Mouse (Mus musculus): Measurements from ENCODE around the gene Gatm. TPM values are rescaled to one million over a fixed set of nuclear protein-coding genes. Genes with fewer than 3 reads are reported as not detected.

Gatm gene
- total RNA-seq, 2 experiments from 2014 or later = 5.6 to 9.1 TPM

DNA sequence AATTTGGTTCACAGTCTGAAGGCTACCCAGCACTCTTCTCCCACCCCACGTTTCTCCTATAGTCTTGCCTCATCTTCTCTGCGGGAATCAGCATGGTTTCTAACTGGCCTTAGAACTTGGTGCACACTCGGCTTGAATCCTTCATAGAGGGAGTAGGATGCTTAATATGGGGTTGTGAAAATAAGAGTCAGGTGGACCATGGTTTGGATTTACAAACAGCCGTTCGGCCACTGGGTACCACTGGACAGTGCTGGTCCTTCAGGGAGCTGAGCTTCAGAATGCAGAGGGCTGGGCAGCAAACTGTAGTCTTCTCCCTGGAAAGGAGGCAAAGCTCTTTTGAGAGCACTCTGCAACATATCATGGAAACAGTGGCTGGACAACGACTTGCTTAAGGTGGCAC is 6.7 kb upstream of the Gatm start:
- intact Hi-C loops (cut with DNase I) = no loop called here
- DNase-seq = no peak

DNA sequence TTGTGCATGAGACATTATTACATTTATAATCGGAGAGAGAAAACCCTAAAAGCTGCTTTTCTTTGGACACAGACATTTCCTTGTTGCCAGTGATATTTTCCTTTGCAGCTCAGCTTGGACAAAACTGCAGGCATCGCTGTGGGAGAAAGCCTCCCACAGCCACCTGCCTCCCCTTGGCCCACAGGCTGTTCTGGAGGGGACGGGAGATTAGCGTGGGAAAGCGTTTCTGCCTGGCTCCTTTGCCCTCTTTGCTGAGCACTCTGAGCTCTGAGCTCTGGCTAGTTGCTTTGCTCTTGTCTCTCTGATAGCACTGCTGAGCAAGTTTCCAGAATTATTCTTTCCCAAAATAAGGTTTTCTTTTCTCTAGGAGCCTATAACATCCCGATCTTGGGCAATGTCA is 5.1 kb upstream of the Gatm start:
- intact Hi-C loops (cut with DNase I) = no loop called here
- no peak for DNase-seq

DNA sequence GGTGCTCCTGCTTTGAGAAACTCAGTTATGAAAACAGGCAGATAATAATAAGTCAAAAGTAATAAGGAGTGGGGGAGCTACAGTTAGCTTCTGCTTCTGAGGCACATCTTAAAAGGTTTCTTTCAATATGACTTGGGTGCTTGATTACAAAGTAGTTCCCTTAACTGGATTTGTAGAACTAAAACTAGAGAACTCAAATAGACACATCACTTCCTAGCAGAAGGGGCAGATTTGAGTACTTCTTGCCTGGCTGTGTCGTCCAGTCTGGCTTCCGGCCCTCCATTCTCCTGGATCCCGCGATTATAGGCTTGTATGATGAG is 511 bp upstream of the Gatm start:
- intact Hi-C loops (cut with DNase I) = loop anchor here (5.0 kb wide), 1 partner anchor 39 kb away; no protein-coding TSS in a partner anchor
- DNase-seq = no peak

DNA sequence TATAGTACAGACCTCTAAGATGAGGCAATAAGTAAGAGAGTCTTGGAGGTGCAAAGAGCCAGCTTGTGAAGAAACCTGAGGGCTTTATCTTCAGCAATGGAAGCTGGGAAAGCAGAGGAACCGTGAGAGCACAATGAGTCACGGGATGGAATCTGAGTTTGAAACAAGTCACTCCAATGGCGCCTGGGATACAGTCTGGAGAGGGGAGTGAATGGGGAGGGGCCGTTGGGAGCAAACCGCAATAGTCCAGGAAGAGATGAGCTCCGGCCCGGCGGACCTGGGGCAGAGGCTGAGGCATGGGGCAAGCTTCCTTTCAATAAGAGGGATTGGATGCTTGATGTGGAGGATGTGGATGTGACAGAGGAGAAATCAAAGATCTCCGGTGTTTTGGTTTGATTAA is 2.3 kb downstream of the Gatm start:
- intact Hi-C loops (cut with DNase I) = no loop called here
- no peak for DNase-seq

DNA sequence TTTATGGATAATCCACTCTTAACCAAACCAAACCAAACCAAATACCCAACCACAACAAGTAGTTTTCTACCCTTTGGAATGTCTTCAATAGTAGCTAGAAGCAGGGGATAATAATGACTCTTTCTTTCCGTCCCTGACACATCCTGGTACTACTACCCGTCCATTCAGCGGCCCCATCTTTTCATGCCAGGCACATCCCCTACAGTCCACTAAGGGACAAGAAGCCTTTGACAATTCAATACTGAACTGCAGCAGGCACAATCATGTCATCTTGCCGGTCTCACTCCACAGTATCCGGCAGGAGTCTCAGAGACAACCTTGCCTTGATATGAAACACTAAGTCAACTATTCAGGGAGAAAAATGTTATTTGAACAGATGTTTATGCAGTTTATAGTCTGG is 5.3 kb downstream of the Gatm start:
- intact Hi-C loops (cut with DNase I) = no loop called here
- no peak for DNase-seq

DNA sequence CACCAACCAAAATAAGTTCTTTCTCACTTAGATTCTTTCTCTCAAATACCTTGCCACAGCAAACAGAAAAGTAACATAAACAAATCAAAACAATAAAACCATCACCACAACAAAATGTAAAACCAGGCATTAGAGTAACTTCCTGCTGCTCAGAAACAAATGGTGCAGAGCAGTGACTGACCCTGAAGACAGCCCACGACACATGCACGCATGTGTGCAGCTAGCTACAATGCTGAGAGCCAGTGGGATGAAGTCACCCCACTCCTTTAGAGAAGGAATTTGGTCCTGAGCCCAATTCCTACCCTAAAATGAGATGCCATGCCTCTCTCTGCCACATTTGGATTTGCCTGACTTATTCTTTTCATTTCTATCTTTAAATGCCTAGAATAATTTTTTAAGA is 9.7 kb downstream of the Gatm start:
- intact Hi-C loops (cut with DNase I) = no loop called here
- DNase-seq = no peak

DNA sequence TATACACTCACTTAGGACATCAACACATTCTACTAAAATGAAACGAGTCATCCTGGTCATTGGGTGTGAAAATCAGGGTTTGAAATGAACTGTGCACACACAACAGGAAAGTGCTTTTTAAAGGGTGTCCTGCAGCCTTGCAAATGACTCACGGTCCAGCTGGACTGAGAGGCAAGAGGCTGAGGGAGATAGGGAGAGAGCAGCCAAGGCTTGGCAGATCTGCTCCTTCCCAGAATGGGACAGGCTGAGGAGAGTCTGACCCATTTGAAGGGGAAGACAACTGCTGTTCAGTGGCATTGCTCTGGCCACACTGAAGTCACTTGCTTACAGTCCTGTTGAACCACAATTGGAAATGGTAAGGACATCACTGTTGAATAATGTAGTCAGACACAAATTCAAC is 11.4 kb downstream of the Gatm start:
- intact Hi-C loops (cut with DNase I) = no loop called here
- DNase-seq = peak in 1 of 2 experiments; percentile 15

DNA sequence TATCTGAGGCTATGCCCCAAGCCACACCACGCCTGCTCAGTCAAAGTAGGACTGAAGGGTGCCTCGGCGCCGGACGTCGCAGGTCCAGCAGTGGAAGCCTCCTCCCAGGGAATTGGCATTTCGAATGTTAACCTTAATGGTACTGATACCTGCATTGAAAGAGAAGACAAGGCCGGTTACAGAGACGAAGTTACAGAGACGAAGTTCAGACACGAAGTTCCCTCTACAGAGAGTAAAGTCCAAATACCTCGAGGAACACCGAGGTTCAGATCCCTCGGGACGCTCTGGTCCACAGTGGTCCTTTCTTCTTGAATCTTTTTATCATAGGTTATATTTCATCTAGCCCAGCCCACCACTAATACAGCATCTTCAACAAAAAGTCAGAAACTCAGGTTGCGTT is 15.6 kb downstream of the Gatm start:
- no peak for DNase-seq
- intact Hi-C loops (cut with DNase I) = no loop called here

DNA sequence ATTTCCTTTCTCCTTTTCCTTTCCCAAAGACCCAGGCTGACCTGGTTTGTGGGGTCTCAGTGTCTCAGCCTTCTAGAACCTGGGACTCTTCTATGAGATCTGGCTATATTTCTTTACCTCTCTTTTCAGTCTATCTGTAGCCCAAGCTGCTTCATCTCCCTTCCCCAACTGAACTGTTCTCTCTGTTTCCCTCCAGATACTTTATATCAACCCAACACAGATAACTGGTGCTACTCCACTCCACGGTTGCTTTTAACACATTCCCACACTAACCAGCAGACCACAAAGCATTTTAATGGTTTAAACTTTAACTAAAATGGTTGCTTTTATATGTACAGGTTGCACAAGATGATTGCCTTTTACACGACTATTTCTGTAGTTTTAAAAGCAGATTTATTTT is 19.9 kb downstream of the Gatm start:
- no peak for DNase-seq
- intact Hi-C loops (cut with DNase I) = no loop called here

DNA sequence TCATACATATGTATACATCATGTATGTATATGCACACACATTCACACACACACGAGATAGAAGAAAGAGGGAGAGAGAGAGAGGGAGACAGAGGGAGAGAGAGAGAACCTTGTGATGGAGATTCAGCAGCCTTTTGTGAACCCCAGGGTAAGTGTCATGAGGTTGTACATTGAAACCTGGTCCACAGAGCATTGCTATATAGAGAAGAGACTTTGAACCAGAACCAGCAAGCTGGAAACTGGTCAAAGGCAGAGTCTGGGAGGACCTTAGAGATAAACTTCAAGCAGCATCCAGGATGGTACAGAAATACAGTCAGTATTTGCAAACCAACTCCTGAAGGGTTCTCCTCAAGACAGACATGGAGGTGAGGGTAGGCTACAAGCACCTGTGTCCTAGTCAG is 20.8 kb downstream of the Gatm start:
- intact Hi-C loops (cut with DNase I) = no loop called here
- DNase-seq = no peak

DNA sequence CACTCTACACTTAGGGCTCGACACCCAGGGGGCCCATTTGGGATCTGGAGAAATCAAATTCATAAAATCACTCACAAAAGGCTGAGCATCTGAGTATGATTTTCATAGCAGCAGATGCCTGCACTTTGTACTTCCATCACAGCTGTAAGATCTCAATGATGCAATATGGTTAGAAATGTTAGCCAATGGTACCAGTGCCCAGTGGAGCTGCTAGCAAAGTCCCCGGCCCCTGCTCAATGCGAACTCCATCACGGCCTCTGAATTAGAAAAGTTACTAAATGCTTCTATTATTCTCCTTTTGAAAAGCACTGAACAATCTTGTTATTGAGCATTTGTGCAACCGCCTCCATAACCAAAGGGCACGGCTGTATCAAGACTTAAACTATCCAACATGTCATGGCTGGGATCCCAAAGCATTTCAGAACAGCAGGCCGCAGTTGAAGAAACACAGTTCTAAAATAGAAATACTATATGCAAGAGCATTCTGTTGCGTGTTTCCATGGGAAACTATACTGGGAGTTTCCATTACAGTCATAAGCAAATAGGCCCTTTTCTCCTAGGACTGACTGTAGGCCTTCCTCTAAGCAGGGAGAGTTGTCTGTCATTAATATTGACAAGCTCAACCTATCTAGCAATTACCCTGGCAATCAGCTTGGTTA is 23.1 kb downstream of the Gatm start:
- intact Hi-C loops (cut with DNase I) = no loop called here
- DNase-seq = no peak

DNA sequence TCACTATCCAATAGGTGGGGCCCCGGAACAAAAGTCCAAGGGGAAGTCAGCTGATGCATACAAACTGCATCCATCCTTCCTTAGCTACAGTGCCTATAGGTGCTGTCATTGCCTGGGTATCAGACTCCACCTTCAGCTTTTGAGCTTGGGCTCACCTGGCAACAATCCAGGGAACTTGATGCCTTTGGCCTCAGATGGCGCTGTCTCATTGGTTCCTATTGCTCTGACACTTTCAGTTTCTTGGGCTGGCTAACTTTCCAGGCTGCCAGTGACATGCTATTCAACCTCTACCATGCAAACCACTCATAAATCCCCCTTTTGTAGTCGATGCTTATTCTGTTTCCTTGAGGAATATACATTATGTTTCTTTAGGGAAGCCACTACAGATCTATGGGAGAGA is 24.8 kb downstream of the Gatm start:
- intact Hi-C loops (cut with DNase I) = no loop called here
- DNase-seq = no peak

DNA sequence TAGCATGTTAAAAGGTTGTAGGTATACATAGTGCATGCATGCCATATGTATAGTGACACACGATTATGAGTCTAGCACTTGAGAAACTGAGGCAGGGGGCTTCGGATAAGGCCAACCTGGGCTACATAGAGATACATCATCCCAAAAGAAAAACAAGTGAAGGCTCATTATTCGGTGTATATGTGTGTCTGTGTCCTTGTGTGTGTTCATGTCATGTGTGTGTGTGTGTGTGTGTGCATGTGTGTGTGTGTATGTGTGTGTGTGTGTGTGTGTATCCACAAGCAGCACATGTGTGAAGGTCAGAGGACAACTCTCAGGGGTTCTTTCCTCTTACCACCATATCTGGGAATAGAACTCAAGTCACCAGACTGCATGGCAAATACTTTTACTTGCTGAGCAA is 28.8 kb downstream of the Gatm start:
- intact Hi-C loops (cut with DNase I) = no loop called here
- DNase-seq = no peak

DNA sequence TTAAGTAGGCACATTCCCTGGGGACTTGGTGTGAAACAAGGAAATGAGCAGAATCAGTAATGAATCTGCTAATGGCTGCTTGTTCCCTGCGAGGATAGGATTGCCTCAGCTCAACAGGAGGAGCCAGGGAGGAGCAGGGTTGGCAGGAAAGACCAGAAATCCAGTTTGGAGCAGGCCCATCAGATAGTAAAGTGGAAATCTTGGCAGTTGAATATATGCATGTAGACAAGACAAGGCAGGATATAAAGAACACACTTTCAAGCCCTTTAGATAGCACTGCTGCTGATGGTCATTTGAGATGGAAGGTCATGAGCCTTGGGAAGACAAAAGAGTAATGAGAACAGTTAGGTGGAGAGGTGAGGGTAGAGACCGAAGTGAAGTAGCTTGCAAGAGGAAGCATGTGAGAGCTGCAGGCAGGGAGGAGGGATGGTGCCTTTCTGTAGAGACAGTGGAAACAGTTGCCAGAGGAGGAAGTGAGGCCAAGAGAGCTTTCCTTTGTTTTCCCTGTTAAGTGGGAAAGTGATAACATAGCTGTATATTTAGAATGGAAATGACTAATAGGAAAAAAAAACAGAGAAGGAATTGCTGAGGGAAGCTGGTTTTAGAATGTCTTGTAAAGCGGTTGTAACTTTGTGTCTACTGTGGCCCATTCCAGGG is 29.6 kb downstream of the Gatm start:
- intact Hi-C loops (cut with DNase I) = no loop called here
- no peak for DNase-seq

DNA sequence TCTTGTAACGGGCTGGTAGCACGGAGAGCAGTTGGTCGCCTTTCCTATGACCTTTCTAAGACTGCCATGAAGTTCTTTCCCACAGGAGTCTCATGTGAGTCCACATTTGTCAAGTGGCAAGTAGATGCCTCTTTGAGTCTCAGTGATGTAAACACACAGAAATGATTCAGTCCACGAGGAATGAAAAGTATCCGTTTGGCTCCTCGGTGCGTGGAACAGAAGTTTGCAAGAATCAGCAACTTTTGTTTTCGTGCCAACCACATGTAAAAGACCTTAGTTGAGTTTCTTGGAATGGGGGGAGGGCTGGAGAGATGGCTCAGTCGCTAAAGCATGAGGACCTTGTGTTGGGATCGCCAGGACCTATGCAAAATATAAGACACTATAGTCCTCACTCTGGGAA is 30.7 kb downstream of the Gatm start:
- no peak for DNase-seq
- intact Hi-C loops (cut with DNase I) = no loop called here

DNA sequence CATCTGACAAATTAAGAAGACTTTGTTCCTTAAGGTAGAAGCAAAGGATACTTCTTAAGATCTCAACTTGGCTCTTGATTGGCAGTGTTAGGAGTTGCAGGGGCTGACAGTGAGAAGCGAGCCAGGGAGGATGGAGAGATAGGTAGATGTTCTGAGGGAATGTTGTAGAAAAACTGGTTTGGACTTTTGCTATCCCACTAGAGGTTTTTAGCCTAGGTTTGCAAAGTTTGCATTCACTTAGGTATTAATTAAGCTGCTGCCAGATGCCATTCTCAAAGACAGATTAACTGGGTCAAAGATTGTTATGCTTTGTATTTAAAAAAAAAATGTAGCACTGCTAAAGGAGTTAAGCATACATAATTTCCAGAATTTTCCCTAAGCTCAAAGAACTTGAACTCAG is 33.8 kb downstream of the Gatm start:
- no peak for DNase-seq
- intact Hi-C loops (cut with DNase I) = loop anchor here (10.0 kb wide), 1 partner anchor 177 kb away; no protein-coding TSS in a partner anchor

DNA sequence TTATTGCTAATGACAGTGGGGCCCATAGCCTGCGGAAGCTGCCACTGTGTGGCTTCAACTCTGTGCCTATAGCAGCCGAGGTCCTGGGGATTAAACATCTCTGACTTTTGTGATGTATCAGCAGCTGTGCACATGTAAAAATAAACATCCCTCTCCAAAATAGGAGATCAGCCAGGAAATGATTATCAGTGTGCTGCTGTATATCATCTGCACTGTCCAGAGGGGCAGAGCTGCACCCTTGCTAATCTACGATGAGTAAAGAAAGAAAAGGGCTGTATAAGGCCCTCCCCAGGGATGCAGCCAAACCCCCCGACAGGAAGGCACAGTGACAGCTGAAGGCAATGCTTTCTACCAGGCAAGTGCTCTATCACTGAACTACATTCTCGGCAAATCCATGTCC is 34.8 kb downstream of the Gatm start:
- intact Hi-C loops (cut with DNase I) = loop anchor here (10.0 kb wide), 1 partner anchor 179 kb away; no protein-coding TSS in a partner anchor
- DNase-seq = no peak

DNA sequence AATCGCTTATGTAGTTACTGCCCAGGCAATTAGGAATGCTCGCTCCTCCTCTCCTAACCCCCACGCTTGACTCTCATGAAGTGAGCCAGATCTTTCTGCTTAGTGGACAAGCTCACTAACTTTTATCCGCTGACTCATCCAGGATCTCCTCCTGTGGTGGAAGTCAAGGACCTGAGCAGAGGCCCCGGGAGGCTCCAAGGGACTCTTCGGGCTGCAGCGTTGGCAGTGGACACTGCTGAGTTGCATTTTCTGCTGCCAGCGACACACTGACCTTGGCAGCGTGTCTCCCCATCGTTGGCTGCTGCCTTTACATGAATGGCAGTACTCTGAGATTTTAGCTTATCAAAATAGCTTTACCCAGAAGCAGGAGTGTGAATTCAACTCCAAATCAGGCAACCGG is 35.6 kb downstream of the Gatm start:
- peak; percentile 41 to 51 for DNase-seq
- intact Hi-C loops (cut with DNase I) = loop anchor here (10.0 kb wide), 1 partner anchor 179 kb away; no protein-coding TSS in a partner anchor

DNA sequence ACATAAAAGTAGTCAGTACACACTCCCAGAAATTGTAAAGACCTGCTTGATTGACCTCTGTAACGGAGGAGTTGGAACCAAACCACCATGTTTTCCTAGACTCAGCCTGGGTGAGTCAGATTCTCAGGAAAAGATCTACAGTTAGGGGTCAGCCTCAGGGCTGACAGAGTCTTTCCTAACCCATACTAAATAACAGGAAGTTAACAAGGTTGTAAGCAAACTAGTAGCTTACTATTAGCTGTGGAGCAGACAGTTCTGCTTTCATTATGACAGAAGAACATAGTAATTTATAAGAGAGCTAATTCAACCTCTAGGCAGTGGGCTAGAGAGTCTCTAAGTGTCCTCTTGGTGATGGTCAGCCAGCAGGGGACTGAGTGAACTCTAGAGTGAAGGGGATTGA is 38.7 kb downstream of the Gatm start:
- DNase-seq = no peak
- intact Hi-C loops (cut with DNase I) = loop anchor here (5.0 to 10.0 kb wide), 3 partner anchors 40 to 205 kb away; partner anchors contain the start of genes Gatm and Shf

DNA sequence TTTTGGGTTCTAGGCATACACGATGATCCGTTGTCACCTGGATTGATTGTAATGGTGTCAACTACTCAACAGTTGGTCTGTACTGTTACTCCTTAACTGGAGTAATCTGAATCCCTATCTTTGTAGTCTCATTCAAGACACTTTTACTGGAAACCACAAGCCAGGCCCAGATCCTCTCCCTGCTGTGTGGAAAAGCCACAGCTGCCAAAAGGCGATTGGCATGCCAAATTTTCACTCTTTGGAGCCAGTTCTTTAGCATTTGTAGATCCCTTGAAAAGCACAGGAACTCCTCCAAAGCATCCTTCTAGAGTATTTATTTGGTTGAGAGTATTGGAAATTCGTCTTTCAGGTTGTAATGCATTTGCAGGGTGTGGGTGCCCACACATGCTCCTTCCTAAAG is 39.8 kb downstream of the Gatm start:
- intact Hi-C loops (cut with DNase I) = loop anchor here (2.0 to 10.0 kb wide), 4 partner anchors 41 to 204 kb away; partner anchors contain the start of genes Gatm and Shf
- no peak for DNase-seq

DNA sequence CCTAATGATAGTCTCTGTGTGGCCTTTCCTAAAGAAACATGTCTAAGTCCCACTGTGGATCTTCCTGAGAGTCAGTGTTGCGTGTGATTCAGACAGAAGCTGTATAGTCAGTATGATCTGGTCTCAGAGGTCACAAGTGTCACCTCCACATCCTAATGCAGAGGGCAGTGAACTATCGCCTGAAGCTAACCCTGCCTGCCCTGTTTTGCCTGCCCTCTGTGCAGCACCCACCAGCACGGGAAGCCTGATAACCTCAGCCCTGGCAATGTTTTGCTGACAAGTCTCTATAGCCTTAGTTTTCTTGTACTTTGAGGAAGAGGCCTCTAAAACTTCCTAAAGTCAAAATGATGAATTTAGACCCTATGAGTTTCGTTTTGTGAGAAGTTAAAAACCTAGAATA is 40.7 kb downstream of the Gatm start:
- no peak for DNase-seq
- intact Hi-C loops (cut with DNase I) = loop anchor here (2.0 to 10.0 kb wide), 4 partner anchors 42 to 203 kb away; partner anchors contain the start of genes Gatm and Shf

DNA sequence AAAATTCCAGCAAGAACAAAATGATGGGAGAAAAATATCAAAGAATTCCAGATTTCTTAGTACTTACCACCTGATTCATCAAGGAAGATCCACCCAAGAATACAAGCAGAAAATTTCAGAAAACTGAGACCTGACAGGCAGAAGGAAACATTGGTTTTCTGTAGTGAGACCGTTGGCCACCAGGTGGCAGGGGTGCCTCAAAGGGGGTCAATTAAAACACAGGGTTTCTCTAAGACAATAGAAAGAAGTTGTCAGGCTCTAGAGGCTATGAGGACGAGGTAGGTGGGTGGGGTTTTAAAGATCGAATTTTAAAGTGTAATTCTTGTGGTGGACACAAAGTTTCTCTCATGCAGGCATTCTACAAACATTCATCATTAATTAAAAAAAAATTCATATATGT is 41.7 kb downstream of the Gatm start:
- peak; percentile 26 to 37 for DNase-seq
- intact Hi-C loops (cut with DNase I) = no loop called here
